Mouse (Mus musculus) heart, adult 8-10 months (tissue): ENCODE measurements around the gene B4galnt2. TPM values are rescaled to one million over a fixed set of nuclear protein-coding genes. Genes with fewer than 3 reads are reported as not detected.
"Not testable (repeated sequence)": the region's sequence is repeated elsewhere in the genome, so short reads cannot be mapped to it uniquely, and the experiment has no call there.

Experiments
- DNase-seq: peaks from one replicate; pipeline ENCODE4 v3.0.0; 2022; ENCODE audit warnings: low spot score
- total RNA-seq, 4 experiments: library from RNA; stranded (reverse); gene quantifications; 2 replicates each; pipeline ENCODE4 v1.2.4; 2022

B4galnt2 gene
- total RNA-seq, result not detected

DNA sequence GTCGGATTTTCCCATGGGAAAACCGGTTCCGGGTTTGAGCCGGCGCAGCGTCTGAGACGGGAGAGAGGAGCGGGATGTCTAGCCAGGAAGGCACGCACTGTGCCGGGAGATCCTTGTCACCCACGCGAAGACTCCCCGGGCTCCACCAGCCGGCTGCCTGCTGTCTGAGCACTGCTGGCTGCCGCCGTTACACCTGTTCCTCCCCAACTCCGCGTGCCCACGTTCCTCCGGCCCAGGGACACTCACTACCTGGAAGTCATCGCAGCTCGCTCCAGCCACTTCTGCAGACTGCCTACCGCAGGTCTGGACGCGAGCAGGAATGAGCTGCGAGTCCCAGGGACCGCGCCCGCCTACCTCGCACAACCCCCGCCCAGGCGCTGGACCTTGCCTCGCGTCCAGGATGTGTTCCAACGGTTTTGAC, at the start of gene B4galnt2:
Gene B4galnt2, minus strand, starts transcription at position 321 of the 421 bp plus-strand sequence.
- DNase-seq, result no peak

DNA sequence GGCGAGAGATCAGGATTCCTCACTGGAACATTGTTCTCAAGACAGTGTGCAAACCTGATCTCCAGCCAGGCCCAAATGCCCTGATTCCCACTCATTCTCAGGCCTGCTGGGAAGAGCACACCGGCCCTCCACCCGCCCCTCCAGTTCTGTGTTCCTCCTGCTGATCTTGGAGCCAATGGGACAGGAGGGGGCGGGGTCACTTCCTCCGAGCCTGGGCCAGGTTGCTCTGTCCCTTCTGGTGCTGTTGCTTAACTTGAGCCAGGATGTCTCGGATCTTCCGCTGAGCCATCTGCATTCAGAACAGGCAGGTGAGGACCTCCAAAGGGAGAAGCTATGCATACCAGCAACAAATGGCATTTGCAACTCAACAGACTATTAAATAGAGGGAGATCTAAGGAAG, 48.6 kb upstream of the B4galnt2 start:
- DNase-seq, result no peak

DNA sequence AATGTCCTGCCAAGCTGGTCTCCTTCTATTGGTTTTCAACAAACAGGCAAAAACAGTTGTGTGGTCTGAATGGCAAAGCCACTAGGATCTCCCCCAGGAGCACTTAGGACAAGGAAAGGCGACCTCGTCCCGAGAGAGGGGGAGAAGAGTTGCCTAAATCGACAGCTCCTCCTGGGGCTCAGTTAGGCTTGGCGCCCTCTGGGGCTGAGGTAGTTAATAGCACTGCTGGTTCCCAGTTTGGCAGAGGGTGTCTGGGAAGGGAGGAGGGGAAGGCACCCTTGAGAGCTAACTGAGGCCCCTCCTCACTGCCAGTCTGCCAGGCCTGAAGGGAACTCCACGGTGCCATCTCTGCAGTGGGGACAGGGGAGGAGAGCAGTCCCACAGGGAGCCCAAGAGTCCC, 44.5 kb upstream of the B4galnt2 start:
- DNase-seq, result no peak

DNA sequence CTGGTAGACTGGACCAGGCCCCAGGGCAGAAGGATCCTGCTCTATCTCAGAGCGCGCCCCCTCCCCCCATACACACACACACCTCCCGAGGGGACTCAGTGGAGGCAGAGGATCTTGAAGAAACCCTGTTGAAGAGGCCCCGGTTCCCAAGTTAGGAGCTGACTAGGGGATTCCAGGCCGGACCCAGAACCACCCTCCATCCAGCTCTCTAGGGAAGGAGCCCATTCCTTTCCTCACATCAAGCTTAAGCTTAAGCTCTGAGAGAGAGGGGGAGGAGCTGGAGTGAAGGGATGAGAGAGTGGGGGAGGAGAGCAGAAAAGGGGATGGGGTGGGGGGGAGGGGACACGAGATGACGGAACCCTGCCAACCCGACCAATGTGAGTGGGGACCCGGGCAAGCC, 43.6 kb upstream of the B4galnt2 start:
- no peak for DNase-seq

GRCm38 (mm10) chr11:95957407-95957806, 42.7 kb upstream of the B4galnt2 start:
- no peak for DNase-seq

DNA sequence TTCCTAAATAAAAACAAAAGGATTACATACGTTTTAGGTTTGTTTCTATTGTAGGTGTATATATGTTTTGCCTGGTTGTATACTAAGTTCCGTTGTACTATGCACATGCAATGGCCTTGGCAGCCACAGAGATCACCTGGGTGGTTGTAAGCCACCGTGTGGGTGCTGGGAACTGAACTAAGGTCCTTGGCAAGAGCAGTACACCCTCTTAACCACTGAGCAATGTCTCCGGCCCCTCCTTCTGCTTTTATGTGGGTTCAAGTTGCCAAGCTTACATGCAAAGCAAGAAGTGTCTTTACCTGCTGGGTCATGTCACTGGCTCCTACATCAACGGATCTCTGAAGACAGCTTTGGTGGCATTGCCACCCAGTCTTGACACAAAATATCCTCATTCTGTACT, 38.6 kb upstream of the B4galnt2 start:
- no peak for DNase-seq

DNA sequence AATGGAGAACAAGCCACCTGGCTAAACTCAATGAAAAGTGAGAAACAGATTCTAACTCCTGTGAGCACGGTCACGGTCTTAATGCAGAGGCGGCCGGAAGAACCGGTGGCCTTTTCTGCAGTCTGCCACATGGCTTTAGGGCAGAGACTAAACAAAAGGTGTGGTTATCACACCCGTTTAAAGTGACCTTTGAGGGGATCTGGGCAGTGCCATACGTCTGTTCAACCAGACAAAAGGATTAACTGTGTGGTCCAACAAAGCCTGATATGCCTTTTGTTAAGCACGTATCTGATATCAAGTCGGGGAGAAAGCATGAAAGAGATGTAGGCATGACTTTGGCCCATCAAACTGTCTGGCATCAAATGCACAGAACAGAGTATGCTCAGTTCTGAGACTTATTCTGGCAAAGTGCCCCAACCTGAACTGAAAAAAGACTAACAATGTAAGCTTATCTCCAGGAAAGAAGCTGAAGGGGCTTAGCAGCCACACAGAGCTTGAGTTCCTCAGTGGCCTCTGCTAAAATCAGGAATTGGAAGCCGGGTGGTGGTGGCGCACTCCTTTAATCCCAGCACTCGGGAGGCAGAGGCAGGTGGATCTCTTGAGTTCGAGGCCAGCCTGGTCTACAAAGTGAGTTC, 31.3 kb upstream of the B4galnt2 start:
- DNase-seq, result no peak

- no peak for DNase-seq
Observed at GRCm38 (mm10) chr11:95939828-95940507, 25.3 kb upstream of the B4galnt2 start.

GRCm38 (mm10) chr11:95936409-95936808, 21.7 kb upstream of the B4galnt2 start:
- DNase-seq, result no peak

DNA sequence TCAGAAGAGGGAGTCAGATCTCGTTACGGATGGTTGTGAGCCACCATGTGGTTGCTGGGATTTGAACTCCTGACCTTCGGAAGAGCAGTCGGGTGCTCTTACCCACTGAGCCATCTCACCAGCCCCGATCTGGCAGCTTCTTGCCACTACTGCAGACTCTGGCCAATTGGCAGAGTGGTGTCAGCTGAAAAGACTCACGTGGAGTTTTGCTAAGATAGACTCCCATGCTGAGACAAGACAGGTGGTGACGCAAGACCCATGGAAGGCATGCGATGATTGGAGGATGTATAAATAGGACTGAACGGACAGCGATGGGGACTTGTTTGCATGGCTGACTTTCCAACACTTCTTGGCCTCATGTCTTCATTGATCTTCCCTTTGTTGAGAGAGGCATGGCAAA, 17.5 kb upstream of the B4galnt2 start:
- not testable (repeated sequence) for DNase-seq

GRCm38 (mm10) chr11:95926398-95926797, 11.7 kb upstream of the B4galnt2 start:
- no peak for DNase-seq

DNA sequence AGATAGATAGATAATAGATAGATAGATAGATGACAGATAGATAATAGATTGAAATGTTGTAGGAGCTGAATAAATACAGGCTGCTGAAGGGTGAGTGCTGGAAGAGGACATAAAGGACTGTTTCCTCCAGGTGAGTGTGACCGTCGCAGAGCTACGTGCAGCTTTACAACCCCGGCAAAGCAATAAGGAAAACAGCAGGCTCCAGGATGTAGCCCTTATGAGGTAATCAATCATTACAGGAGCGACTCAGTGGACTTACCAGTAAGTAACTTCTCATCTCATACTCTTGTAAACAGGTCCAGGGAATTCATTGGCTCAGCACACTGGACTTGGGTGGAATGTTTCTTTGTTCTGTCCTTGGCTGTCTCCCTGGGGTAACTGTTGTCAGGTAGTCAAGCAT, 11.3 kb upstream of the B4galnt2 start:
- no peak for DNase-seq

DNA sequence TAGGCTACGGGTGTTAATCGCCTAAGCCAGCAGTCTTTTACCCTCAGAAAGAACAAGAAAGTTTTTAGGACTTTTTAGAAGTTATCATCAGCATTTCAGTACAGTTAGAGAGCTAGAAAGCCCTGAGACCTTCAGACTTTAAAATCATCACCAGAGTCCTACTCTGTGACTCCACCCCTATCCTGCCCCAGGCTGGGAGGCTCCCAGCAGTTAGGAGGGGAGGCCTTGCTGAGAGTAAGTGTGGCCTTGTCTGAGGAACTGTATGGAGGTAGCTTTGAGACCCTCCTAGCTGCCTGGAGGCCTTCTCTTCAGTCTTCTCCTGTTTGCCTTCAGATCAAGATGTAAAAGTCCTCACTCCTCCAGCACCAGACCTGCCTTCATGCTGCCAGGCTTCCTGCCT, 9.5 kb upstream of the B4galnt2 start:
- no peak for DNase-seq

- DNase-seq, result not testable (repeated sequence)
Observed at GRCm38 (mm10) chr11:95923477-95923876, 8.8 kb upstream of the B4galnt2 start.

DNA sequence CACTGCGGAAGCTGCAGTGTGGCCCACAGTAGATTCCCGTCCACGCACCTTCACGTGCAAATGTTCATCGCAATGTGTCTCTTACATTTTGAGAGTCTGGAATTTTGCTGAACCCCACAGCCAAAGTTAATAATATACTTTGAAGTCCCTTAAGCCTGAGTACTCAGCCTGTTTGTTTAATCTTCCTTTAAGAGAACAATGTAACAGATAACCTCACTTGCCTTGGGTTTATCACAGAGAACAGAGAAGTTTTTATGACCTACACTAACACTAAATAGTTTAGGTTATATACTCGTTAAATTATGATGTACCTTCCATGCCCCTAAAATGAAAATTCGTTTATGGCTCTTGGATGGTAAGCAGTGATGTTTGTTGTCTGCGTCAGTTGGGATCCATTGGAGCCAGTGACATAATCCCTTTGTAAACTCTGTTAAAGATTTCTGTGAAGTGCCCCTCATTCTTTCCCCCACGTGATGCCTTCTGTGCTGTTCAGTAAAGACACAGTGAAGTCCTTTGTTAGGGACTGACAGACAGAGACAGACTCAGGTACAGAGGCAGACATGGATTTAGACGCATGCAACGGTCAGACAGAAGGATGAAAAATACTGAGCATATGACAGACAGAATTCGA, 7.4 kb upstream of the B4galnt2 start:
- no peak for DNase-seq

- no peak for DNase-seq
Observed at GRCm38 (mm10) chr11:95916426-95916825, 1.7 kb upstream of the B4galnt2 start.

DNA sequence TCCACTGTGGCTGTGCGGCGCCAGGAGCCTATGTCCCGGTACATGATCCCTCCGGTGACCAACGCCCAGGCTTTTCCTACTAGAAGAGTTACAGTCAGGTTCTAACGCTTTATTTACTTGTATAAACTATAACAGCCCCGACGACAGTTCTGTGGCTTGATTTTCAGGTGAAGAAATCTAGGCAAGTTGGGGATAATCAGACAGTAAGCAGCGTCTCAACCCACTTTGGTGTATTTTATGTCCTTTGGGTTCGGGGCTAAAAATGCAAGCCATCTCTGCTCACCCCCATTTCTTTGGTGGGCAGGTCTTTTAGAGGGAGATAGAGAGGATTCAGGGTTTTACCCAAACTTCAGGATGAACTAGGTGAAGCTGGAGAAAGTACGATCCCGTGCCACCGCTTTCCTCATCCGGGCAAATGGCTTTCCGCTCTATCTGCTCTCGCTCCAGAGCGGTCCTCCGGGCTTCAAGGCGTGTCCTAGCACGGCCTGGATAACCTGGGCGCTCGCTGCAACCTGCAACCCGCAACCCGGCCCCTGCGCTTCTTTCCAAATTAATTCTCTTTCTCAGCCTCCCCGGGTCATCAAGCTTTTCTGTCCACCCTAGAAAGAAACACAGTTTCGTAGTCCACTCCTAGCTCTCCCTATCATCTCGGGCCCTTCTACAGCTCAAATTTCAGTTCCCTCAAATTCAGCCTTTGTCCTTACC, 467 bp upstream of the B4galnt2 start:
- DNase-seq, result no peak

- DNase-seq, result no peak
Observed at GRCm38 (mm10) chr11:95913959-95914566, 628 bp downstream of the B4galnt2 start.

GRCm38 (mm10) chr11:95911579-95911978, 3.1 kb downstream of the B4galnt2 start:
- DNase-seq, result no peak

DNA sequence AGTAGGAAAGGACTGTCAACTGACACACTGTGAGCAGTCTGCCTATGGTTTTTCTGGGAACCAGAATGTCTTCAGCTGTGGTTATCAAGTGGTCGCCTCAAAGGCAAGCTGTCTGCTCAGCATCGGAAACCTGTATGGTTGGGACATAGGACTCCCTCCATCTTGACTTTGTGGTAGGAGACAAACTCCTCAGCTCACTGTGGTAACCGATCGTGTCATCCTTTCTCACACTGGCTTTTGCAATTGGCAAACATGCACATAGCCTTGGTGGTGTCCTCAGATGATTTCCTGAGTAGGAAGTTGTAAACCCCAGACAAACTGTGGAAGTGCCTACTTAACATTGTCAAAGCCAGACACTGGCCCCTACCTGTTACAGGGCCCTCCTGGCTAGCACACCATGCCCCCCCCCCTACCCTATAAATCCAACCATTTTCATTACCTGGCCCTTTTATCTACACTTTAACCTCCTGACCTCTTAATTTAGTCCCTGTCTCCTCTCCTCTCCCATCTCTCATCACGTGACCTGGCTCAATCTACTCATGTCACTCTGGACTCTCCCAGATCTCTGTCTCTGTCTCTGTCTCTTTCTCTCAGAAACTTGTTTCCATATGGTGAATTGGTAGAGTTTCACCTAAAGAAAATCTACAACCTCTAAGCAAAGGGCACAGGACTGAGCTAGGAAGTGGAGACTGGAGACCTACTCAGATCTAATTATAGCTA, 6.7 kb downstream of the B4galnt2 start:
- DNase-seq, result no peak

- DNase-seq, result no peak
Observed at GRCm38 (mm10) chr11:95904290-95904689, 10.4 kb downstream of the B4galnt2 start.
